Mouse (Mus musculus) T-helper 2 cell (primary cell): ENCODE data around the gene Asmt.

Experiments used
- in situ Hi-C: fragments of 300-600 bp; cut with MboI, MseI; formaldehyde crosslinking; loops from one replicate; pipeline ENCODE4 v1.15.1; 2025; ENCODE audit warnings: high pct_unique_total_duplicates

The Asmt gene

DNA sequence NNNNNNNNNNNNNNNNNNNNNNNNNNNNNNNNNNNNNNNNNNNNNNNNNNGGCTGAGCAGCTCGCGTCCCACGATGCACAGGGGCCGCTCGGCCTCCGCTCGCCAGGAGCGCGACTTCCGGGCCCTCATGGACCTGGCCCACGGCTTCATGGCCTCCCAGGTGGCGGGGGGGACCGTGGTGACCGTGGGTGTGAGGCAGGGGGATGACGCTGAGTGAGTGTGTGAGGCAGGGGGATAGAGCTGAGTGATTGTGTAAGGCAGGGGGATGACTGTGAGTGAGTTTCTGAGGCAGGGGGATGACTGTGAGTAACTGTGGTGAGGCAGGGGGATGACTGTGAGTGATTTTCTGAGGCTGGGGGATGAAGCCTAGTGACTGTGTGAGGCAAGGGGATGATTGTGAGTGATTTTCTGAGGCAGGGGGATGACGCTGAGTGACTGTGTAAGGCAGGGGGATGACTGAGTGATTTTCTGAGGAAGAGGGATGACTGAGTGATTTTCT lies at the start of gene Asmt:
Gene Asmt, plus strand, starts transcription at position 51 of the 499 bp plus-strand sequence.
- in situ Hi-C loops, result loop anchor here (5.0 kb wide), 1 partner anchor 680 kb away; no protein-coding TSS in a partner anchor

DNA sequence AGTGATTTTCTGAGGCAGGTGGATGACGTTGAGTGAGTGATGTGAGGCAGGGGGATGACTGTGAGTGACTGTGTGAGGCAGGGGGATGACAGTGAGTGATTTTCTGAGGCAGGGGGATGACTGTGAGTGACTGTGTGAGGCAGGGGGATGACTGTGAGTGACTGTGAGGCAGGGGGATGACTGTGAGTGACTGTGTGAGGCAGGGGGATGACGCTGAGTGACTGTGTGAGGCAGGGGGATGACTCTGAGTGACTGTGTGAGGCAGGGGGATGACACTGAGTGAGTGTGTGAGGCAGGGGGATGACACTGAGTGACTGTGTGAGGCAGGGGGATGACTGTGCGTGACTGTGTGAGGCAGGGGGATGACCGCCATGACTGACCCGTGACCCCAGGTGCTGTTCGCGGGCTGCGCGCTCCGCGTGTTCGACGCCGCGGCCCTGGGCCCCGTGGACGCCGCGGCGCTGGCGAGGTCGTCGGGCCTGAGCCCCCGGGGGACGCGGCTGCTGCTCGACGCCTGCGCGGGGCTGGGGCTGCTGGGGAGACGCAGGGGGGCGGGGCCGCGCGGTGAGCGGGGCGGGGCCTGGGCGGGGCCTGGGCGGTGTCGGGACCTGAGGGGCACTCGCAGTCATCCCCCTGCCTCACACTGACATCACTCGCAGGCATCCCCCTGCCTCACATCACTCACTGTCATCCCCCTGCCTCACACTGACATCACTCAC lies 948 bp downstream of the Asmt start:
- in situ Hi-C loops, result loop anchor here (5.0 kb wide), 1 partner anchor 681 kb away; no protein-coding TSS in a partner anchor

DNA sequence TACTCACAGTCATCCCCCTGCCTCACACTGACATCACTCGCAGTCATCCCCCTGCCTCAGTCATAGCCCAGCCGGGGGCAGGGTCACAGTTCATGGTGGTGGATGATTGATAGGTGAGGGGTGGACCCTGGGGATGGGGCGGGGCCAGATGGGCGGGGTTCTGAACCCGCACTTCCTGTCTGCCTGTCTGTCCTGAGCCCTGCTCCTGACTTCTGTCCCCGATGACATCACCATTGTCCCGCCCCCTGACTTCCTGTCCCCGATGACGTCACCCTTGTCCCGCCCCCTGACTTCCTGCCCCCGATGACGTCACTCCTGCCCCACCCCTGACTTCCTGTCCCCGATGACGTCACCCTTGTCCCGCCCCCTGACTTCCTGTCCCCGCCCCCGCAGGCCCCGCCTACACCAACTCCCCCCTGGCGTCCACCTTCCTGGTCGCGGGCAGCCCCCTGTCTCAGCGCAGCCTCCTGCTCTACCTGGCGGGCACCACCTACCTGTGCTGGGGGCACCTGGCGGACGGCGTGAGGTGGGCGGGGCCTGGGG lies 1.9 kb downstream of the Asmt start:
- in situ Hi-C loops, result loop anchor here (5.0 kb wide), 1 partner anchor 682 kb away; no protein-coding TSS in a partner anchor

DNA sequence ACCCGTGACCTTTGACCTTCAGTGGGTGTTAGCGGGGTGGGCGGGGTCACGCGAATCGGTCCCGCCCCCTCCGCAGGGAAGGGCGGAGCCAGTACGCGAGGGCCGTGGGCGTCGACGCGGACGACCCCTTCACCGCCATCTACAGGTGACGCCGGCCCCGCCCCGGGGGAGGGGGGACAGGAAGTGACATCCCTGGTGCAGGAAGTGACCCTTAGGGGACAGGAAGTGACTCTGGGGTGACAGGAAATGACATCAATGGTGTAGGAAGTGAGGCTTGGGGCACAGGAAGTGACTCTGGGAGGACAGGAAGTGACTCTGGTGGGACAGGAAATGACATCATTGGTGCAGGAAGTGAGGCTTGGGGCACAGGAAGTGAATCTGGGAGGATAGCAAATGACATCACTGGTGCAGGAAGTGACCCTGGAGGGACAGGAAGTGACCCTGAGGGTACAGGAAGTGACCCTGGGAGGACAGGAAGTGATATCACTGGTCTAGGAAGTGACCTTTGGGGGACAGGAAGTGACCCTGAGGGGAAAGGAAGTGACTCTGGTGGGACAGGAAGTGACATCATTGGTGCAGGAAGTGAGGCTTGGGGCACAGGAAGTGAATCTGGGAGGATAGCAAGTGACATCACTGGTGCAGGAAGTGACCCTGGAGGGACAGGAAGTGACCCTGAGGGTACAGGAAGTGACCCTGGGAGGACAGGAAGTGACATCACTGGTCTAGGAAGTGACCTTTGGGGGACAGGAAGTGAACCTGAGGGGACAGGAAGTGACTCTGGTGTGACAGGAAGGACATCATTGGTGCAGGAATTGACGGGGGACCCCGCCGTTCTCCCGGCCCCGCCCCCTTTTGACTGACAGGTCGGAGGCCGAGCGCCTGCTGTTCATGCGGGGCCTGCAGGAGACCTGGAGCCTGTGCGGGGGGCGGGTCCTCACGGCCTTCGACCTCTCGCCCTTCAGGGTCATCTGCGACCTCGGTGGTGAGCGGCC lies 2.7 kb downstream of the Asmt start:
- in situ Hi-C loops, result loop anchor here (5.0 kb wide), 1 partner anchor 683 kb away; no protein-coding TSS in a partner anchor

DNA sequence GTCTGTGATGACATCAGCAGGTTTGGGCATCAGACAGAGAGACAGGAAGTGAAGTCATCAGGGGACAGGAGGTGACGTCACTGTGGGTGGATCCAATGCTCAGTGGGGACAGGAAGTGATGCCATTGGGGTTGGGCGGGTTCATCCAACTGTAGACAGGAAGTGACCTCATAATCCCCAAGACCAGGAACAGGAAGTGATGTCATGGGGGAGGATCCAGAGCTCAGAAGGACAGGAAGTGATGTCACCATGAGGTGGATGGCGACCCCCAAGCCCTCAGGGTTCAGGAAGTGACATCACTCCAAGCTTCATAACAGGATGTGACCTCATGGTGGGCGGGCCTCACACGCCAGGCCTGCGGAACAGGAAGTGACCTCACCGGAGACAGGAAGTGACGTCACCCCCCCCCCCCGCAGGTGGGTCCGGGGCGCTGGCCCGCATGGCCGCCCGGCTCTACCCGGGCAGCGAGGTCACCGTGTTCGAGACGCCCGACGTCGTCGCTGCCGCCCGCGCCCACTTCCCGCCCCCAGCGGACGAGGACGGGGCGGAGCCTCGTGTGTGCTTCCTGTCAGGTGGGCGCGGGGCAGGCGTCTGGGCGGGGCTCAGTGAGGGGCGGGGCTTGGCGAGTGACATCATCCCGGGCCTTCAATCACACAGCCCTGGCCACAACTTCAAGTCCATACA lies 3.6 kb downstream of the Asmt start:
- in situ Hi-C loops, result no loop called here

DNA sequence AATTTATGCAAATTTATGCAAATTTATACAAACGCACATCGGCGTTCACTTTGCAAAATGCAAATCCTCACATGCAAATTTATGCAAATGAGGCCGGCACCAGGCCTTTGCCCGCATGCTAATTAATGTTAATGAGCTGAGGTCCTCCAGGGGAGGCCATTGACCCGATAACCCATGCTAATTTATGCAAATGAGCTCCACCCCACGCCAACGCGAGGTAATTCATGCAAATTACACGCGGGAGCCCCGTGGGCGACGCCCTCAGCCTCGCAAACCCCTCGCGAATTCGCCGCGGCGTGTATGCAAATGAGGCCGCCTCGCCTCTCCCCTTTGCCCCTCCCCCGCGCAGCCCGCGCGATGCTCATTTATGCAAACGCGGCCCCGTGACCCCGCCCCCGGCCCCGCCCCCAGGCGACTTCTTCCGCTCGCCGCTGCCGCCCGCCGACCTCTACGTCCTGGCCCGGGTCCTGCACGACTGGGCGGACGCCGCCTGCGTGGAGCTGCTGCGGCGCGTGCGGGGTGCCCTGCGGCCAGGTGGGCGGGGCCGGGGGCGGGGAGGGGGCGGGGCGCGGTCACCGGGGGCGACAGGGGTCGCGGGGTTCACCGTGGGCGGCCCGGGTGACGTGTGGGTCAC lies 4.3 kb downstream of the Asmt start:
- in situ Hi-C loops, result no loop called here

DNA sequence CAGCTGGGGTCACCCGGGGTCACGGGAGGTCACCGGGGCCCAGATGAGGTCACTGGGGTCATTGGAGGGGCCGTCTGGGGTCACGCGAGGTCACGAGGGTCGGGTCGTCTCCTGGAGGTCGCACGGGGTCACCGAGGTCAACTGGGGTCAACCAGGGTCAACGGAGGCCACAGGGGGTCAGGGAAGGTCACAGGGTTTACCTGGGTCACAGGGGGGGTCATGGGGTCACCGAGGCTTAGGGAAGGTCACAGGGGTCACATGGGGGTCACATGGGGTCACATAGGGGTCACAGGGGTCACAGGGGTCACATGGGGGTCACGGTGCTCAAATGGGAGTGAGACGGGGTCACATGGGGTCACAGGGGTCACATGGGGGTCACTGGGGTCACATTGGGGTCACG lies 4.8 kb downstream of the Asmt start:
- in situ Hi-C loops, result no loop called here

DNA sequence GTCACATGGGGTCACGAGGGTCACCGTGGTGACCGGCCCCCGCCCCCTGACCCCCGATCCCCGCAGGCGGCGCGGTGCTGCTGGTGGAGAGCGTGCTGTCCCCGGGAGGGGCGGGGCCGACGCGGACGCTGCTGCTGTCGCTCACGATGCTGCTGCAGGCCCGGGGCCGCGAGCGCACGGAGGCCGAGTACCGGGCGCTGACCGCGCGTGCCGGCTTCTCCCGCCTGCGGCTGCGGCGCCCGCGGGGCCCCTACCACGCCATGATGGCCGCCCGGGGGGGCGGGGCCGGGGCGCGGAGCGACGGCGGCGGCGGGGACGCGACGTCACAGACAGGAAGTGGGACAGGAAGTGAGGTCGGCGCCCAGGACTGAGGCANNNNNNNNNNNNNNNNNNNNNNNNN lies 5.2 kb downstream of the Asmt start:
- in situ Hi-C loops, result no loop called here
